Mouse (Mus musculus): ENCODE measurements around the gene Tspan4.
"Not testable (repeated sequence)": the region's sequence is repeated elsewhere in the genome, so short reads cannot be mapped to it uniquely, and the experiment has no call there.

GRCm38 (mm10) chr7:141446374-141446773, 28.7 kb upstream of the Tspan4 start:
- TF ChIP-seq ZC3H11A (IDR thresholded peaks at IDR 0.05; ENCODE audit: borderline replicate concordance, low read depth, low read length); CHD2 (IDR thresholded peaks at IDR 0.05; ENCODE audit: low read depth, low read length): not testable (repeated sequence)
